Mouse (Mus musculus) heart, adult 2 months (tissue): ENCODE measurements at regions not wholly inside any gene's neighbourhood (a gene's known extent, or its start where the extent isn't known, plus 50 kb on each side); places are given as distances from the start of the nearest gene placed in this dataset.

ENCODE experiments used
- DNase-seq, 2 experiments: peaks; one replicate each; pipeline ENCODE4 v3.0.0; 2021
- H3K27ac ChIP-seq: fragments of 200-600 bp; 2 replicates; pipeline ENCODE4 v1.8.1; 2022
- H3K27me3 ChIP-seq: fragments of 200-500 bp; 2 replicates; pipeline ENCODE4 v1.6.1; 2012; ENCODE audit warnings: mild to moderate bottlenecking, low read length, inconsistent platforms, mixed read lengths; ENCODE audit not compliant: control insufficient read depth, insufficient read depth
- H3K36me3 ChIP-seq: fragments of 200-500 bp; 2 replicates; pipeline ENCODE4 v1.6.1; 2012; ENCODE audit warnings: low read length, inconsistent platforms; ENCODE audit not compliant: control insufficient read depth, insufficient read depth
- H3K4me1 ChIP-seq: fragments of 200-500 bp; 2 replicates; pipeline ENCODE4 v1.6.1; 2011; ENCODE audit warnings: low read length; ENCODE audit not compliant: control insufficient read depth, insufficient read depth
- H3K4me3 ChIP-seq: fragments of 200-600 bp; 2 replicates; pipeline ENCODE4 v1.8.1; 2022
- H3K79me2 ChIP-seq: fragments of 200-500 bp; replicated peaks from 2 replicates; pipeline ENCODE4 v1.6.1; 2012; ENCODE audit warnings: mild to moderate bottlenecking, inconsistent platforms, low read length, moderate library complexity, mixed read lengths; ENCODE audit not compliant: control insufficient read depth, insufficient read depth
- H3K9ac ChIP-seq: fragments of 200-500 bp; 2 replicates; pipeline ENCODE4 v1.6.1; 2012; ENCODE audit warnings: low read depth, mild to moderate bottlenecking, control low read depth, inconsistent platforms, low read length, mixed read lengths
- CTCF ChIP-seq: fragments of 200-600 bp; IDR thresholded peaks from 2 replicates; pipeline ENCODE4 v1.8.1; 2022; ENCODE audit warnings: antibody characterized with exemption, mild to moderate bottlenecking, moderate library complexity
- EP300 ChIP-seq: fragments of 200-500 bp; IDR thresholded peaks from 2 replicates; pipeline ENCODE4 v1.6.1; 2011; ENCODE audit warnings: low read depth, low read length, control low read depth; ENCODE audit not compliant: insufficient read depth
- POLR2A ChIP-seq: fragments of 200-500 bp; IDR thresholded peaks from 2 replicates; pipeline ENCODE4 v1.6.1; 2011; ENCODE audit warnings: mild to moderate bottlenecking, low read depth, low read length, control low read depth; ENCODE audit not compliant: insufficient read depth
- WGBS: fragments of 180-500 bp; shearing (Covaris S2); methylation state at CpG from one replicate; pipeline ENCODE4 v1.1.7; 2018; 5-methylcytosine and 5-hydroxymethylcytosine counted together
- intact Hi-C: fragments of 180-260 bp; cut with DNase I; formaldehyde crosslinking; loops from one replicate; pipeline ENCODE4 v1.15.1; 2025

- Histone ChIP-seq H3K4me3 (no peak overlapping the region), H3K9ac (no peak overlapping the region), H3K27me3 (no peaks in the 10 kb centered on the region), H3K4me1 (no peaks in the 10 kb centered on the region), H3K27ac (no peak overlapping the region), H3K79me2 (no peaks in the 10 kb centered on the region), H3K36me3 (no peaks in the 10 kb centered on the region)
- no peak for TF ChIP-seq POLR2A
- no peak for TF ChIP-seq CTCF
- TF ChIP-seq EP300 = no peak
- DNase-seq = no peak
- WGBS = 43% methylated on average over 6 of the region's 6 CpGs
- intact Hi-C loops = no loop called here
Measured at GRCm38 (mm10) chr2:74084971-74085370, 173.8 kb upstream of the Atp5g3 start.

GRCm38 (mm10) chr2:74076774-74077173 is 165.6 kb upstream of the Atp5g3 start:
- DNase-seq = no peak
- Histone ChIP-seq H3K27ac (no peak overlapping the region), H3K4me3 (no peak overlapping the region), H3K79me2 (no peaks in the 10 kb centered on the region), H3K9ac (no peak overlapping the region), H3K36me3 (no peaks in the 10 kb centered on the region), H3K27me3 (no peaks in the 10 kb centered on the region), H3K4me1 (no peaks in the 10 kb centered on the region)
- WGBS = 78% methylated on average over 4 of the region's 4 CpGs
- TF ChIP-seq POLR2A (no peak), EP300 (no peak), CTCF (no peak)
- intact Hi-C loops = no loop called here

GRCm38 (mm10) chr2:74075566-74075965 is 164.4 kb upstream of the Atp5g3 start:
- no peak overlapping the region for H3K4me3 ChIP-seq
- H3K4me1 ChIP-seq = no peaks in the 10 kb centered on the region
- no peak for DNase-seq
- no peaks in the 10 kb centered on the region for H3K79me2 ChIP-seq
- no peaks in the 10 kb centered on the region for H3K36me3 ChIP-seq
- no peaks in the 10 kb centered on the region for H3K27me3 ChIP-seq
- H3K9ac ChIP-seq = no peak overlapping the region
- intact Hi-C loops = no loop called here
- H3K27ac ChIP-seq = no peak overlapping the region
- WGBS = 93% methylated on average over 1 of the region's 1 CpGs
- TF ChIP-seq CTCF = no peak
- TF ChIP-seq POLR2A = no peak
- TF ChIP-seq EP300 = no peak

- intact Hi-C loops = no loop called here
- Histone ChIP-seq H3K36me3 (no peaks in the 10 kb centered on the region), H3K4me3 (no peak overlapping the region), H3K9ac (no peak overlapping the region), H3K4me1 (no peaks in the 10 kb centered on the region), H3K79me2 (no peaks in the 10 kb centered on the region), H3K27ac (no peak overlapping the region), H3K27me3 (no peaks in the 10 kb centered on the region)
- DNase-seq = no peak
- TF ChIP-seq POLR2A (no peak), CTCF (no peak), EP300 (no peak)
- 98% methylated on average over 1 of the region's 1 CpGs for WGBS
Measured at GRCm38 (mm10) chr2:74073396-74073795, 162.3 kb upstream of the Atp5g3 start.

- intact Hi-C loops = loop anchor here (2.0 to 10.0 kb wide), 2 partner anchors 178 to 596 kb away; no protein-coding TSS in a partner anchor
- Histone ChIP-seq H3K36me3 (no peaks in the 10 kb centered on the region), H3K9ac (no peak overlapping the region), H3K4me3 (no peak overlapping the region), H3K27ac (no peak overlapping the region), H3K27me3 (no peaks in the 10 kb centered on the region), H3K79me2 (no peaks in the 10 kb centered on the region), H3K4me1 (no peaks in the 10 kb centered on the region)
- peak; percentile 31 to 45 for DNase-seq
- WGBS = 5% methylated on average over 11 of the region's 11 CpGs
- no peak for TF ChIP-seq POLR2A
- peak; percentile 86 for TF ChIP-seq CTCF
- TF ChIP-seq EP300 = 0 out of 2 replicates have a peak, but pooled peaks have one; percentile 38
Measured at GRCm38 (mm10) chr2:74066652-74067051, 155.5 kb upstream of the Atp5g3 start.

- Histone ChIP-seq H3K36me3 (no peaks in the 10 kb centered on the region), H3K4me3 (no peak overlapping the region), H3K9ac (no peak overlapping the region), H3K27ac (no peak overlapping the region), H3K79me2 (no peaks in the 10 kb centered on the region), H3K27me3 (no peaks in the 10 kb centered on the region), H3K4me1 (no peaks in the 10 kb centered on the region)
- intact Hi-C loops = loop anchor here (10.0 kb wide), 1 partner anchor 180 kb away; no protein-coding TSS in a partner anchor
- no peak for DNase-seq
- TF ChIP-seq POLR2A (no peak), EP300 (no peak), CTCF (no peak)
- 78% methylated on average over 9 of the region's 9 CpGs for WGBS
Measured at GRCm38 (mm10) chr2:74064369-74064768, 153.2 kb upstream of the Atp5g3 start.
